Mouse (Mus musculus) kidney, adult 2 months (tissue): ENCODE results near the gene Tm2d3. TPM values are rescaled to one million over a fixed set of nuclear protein-coding genes. Genes with fewer than 3 reads are reported as not detected.

Experiments
- DNase-seq: peaks from one replicate; pipeline ENCODE4 v3.0.0; 2021
- H3K27ac ChIP-seq: fragments of 200-500 bp; 2 replicates; pipeline ENCODE4 v1.5.1; 2012; ENCODE audit warnings: low read depth, low read length, control low read depth, inconsistent platforms; ENCODE audit not compliant: insufficient read depth
- H3K27me3 ChIP-seq: fragments of 200-500 bp; replicated peaks from 2 replicates; pipeline ENCODE4 v1.6.1; 2012; ENCODE audit warnings: mild to moderate bottlenecking, moderate library complexity, low read length, inconsistent platforms; ENCODE audit not compliant: control insufficient read depth, insufficient read depth
- H3K36me3 ChIP-seq: fragments of 200-500 bp; 2 replicates; pipeline ENCODE4 v1.6.1; 2012; ENCODE audit warnings: mild to moderate bottlenecking, moderate library complexity, low read length, inconsistent platforms; ENCODE audit not compliant: control insufficient read depth, insufficient read depth
- H3K4me1 ChIP-seq: fragments of 200-500 bp; 2 replicates; pipeline ENCODE4 v1.6.1; 2011; ENCODE audit warnings: low read length; ENCODE audit not compliant: control insufficient read depth, insufficient read depth
- H3K4me3 ChIP-seq: fragments of 200-500 bp; 2 replicates; pipeline ENCODE4 v1.5.1; 2011; ENCODE audit warnings: mild to moderate bottlenecking, low read depth, low read length, control low read depth; ENCODE audit not compliant: insufficient read depth
- CTCF ChIP-seq: fragments of 200-500 bp; conservative IDR thresholded peaks from 2 replicates; pipeline ENCODE4 v1.5.1; 2011; ENCODE audit warnings: low read depth, mild to moderate bottlenecking, control low read depth, low read length, moderate library complexity, mixed read lengths; ENCODE audit not compliant: insufficient read depth, insufficient read length
- POLR2A ChIP-seq: fragments of 200-500 bp; IDR thresholded peaks from one replicate; pipeline ENCODE4 v1.6.1; 2011; ENCODE audit warnings: low read depth, low read length, control low read depth
- WGBS: fragments of 180-500 bp; shearing (Covaris S2); methylation state at CpG from one replicate; pipeline ENCODE4 v1.1.7; 2018; 5-methylcytosine and 5-hydroxymethylcytosine counted together
- polyA plus RNA-seq: library from polyadenylated mRNA; depleted of rRNA; stranded (reverse); fragments of >200 nt; gene quantifications from 2 replicates; pipeline ENCODE4 v1.2.3, GENCODE M21; 2012; rRNA removed

The Tm2d3 gene
- polyA plus RNA-seq, 1 experiment: 199 TPM

GRCm38 (mm10) chr7:65737286-65738040, 46.5 kb downstream of the Tm2d3 start:
- H3K27me3 ChIP-seq: no peaks in the 10 kb centered on the region
- TF ChIP-seq CTCF (no peak), POLR2A (no peak)
- no peaks in the 10 kb centered on the region for H3K36me3 ChIP-seq
- WGBS: 44% methylated on average over 12 of the region's 12 CpGs
- no peak overlapping the region for H3K4me3 ChIP-seq
- DNase-seq: peak; percentile 59
- no peak overlapping the region for H3K27ac ChIP-seq
- no peaks in the 10 kb centered on the region for H3K4me1 ChIP-seq

GRCm38 (mm10) chr7:65742857-65743256, 51.9 kb downstream of the Tm2d3 start:
- DNase-seq: no peak
- no peaks in the 10 kb centered on the region for H3K27me3 ChIP-seq
- no peak for TF ChIP-seq CTCF
- no peak for TF ChIP-seq POLR2A
- WGBS: 92% methylated on average over 8 of the region's 8 CpGs
- no peak overlapping the region for H3K4me3 ChIP-seq
- H3K4me1 ChIP-seq: no peaks in the 10 kb centered on the region
- H3K36me3 ChIP-seq: no peaks in the 10 kb centered on the region
- H3K27ac ChIP-seq: no peak overlapping the region

DNA sequence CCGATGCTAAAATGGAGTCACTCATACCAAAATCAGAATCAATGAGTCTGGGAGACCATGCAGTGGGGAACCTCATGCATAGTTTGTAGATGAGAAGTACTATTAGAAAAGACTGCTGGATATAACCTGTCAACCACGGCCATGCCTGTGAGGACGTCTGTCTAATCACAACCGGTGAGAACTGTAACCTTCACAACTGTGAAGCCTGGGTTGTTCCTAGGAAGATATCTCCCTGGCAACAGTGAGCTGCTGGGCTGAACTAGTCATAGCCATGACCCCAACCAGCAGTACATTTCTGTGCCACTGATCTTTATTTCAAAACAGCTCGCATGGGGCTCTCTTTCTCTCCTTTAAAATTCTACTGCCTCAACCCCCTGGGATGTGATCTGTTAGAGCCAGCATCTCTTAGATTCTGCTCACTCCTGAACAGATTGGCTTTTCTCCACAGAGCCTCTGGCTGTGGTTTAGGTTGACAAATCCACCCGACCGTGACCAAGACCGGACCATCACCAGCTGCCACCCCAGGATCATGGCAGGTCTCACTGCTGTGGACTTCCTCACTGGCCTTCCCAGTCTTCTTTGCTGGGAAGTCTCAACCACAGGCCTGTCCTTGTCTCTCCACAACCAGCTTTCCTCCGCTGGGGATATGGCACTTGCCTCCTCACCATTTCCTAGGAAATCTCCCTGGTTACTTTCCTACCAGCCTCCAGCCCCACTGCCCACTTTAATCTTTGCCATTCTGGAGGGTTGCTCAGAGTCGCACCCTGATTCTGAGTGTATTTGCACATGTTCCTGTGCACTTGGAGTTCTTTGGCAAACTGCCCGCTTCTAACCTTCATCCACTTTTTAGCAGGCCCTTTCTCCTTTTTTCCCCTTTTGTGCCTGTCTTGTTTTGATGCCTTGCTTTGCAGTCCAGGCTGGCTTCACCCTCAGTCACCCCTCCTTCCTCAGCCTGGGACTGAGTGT, 57.3 kb downstream of the Tm2d3 start:
- 81% methylated on average over 11 of the region's 11 CpGs for WGBS
- no peaks in the 10 kb centered on the region for H3K4me1 ChIP-seq
- H3K27ac ChIP-seq: no peak overlapping the region
- TF ChIP-seq CTCF (no peak), POLR2A (no peak)
- no peak overlapping the region for H3K4me3 ChIP-seq
- DNase-seq: no peak
- H3K36me3 ChIP-seq: no peaks in the 10 kb centered on the region
- H3K27me3 ChIP-seq: no peaks in the 10 kb centered on the region

Other genes starting within 250 kb of the Tm2d3 start
- gene Tjp1, start 163.4 kb upstream of the Tm2d3 start, polyA plus RNA-seq: 18.8 and 20.2 TPM in 2 replicates
- gene Tarsl2, start 46.3 kb upstream of the Tm2d3 start, polyA plus RNA-seq: 4.3 and 5.3 TPM in 2 replicates
- 25.0 and 28.3 TPM in 2 replicates for gene Pcsk6, start 170.6 kb downstream of the Tm2d3 start, polyA plus RNA-seq